Mouse (Mus musculus) kidney, adult 2 months (tissue): ENCODE measurements around the gene Helz2.

Experiments
- CTCF ChIP-seq: fragments of 200-500 bp; conservative IDR thresholded peaks from 2 replicates; pipeline ENCODE4 v1.5.1; 2011; ENCODE audit warnings: low read depth, mild to moderate bottlenecking, control low read depth, low read length, moderate library complexity, mixed read lengths; ENCODE audit not compliant: insufficient read depth, insufficient read length
- POLR2A ChIP-seq: fragments of 200-500 bp; IDR thresholded peaks from one replicate; pipeline ENCODE4 v1.6.1; 2011; ENCODE audit warnings: low read depth, low read length, control low read depth

GRCm38 (mm10) chr2:181235681-181236566 lies 5.9 kb downstream of the Helz2 start:
- peak; percentile 44 for TF ChIP-seq CTCF
- TF ChIP-seq POLR2A, result no peak
